Mouse (Mus musculus): ENCODE data around the gene Tssk3. TPM values are rescaled to one million over a fixed set of nuclear protein-coding genes. Genes with fewer than 3 reads are reported as not detected.

Gene Tssk3
- polyA plus RNA-seq, 1 experiment from 2014 or later: not detected

DNA sequence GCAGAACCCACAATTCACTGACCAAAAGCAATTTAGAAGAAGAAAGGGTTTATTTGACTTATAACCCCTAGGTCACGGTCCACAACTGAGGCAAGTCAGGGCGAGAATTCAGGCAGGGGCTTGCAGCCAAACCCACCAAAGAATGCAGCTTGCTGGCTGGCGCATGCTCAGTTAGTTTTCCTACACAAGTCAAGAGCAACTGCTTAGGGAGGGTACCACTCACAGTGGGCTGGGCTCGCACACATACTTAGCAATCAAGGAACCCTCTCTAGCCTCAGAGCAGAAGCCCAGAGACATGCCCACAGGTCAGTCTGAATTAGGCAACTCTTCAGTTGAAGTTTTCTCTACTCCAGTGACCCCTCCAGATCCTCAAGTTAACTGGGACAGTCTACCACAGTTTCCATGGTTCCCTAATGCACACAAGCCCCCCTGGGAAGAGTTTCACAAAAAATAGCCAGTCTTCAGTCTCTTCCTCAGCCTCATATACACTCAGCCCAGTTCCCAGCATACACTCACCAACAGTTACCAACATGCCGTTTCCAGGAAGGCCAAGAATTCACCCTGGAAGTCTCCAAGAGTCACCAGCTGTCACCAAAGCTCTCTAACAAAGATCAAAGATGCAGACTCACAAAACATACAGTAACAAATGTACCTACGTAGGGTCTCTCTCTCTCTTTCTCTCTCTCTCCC lies 20.0 kb upstream of the Tssk3 start:
- peaks cover 56% of the 10 kb centered on the region for H3K4me1 ChIP-seq
- WGBS: 46% methylated on average over 6 of the region's 6 CpGs
- no peak for DNase-seq (ENCODE audit: extremely low spot score, low spot score)
- H3K9me3 ChIP-seq: no peaks in the 10 kb centered on the region
- H3K36me3 ChIP-seq (replicated peaks): peaks cover 17% of the 10 kb centered on the region
- H3K4me3 ChIP-seq: peak overlapping the region; percentile 7; the same call in 1 of the 2 replicates
- H3K27me3 ChIP-seq (ENCODE audit: poor library complexity, severe bottlenecking): no peaks in the 10 kb centered on the region
- peak overlapping the region; percentile 79 for H3K27ac ChIP-seq

DNA sequence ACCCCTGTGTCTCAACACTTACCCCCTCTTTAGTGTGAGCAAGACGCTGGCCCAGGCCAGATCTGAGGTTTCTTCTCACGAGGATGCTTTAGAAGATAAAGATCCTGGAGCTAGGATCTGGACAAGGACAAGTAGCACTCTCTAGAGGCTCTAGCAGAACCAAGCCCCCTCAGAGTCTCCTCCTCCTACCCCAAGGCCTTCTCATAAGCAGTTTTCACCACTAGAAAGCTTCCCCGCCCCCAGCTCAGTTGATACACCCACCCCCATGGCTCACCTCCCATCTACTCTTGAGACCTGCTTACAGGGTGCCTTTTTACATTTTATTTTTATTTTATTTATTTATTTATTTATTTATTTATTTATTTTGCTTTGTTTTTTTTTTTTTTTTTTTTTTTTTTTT lies 18.8 kb upstream of the Tssk3 start:
- no peaks in the 10 kb centered on the region for H3K9me3 ChIP-seq
- WGBS: 58% methylated on average over 3 of the region's 3 CpGs
- peaks cover 5% of the 10 kb centered on the region for H3K36me3 ChIP-seq (replicated peaks)
- H3K27me3 ChIP-seq (ENCODE audit: poor library complexity, severe bottlenecking): no peaks in the 10 kb centered on the region
- 0 out of 2 replicates have a peak overlapping the region, but pooled peaks have one; percentile 25 for H3K27ac ChIP-seq
- H3K4me1 ChIP-seq: peaks cover 46% of the 10 kb centered on the region
- no peak for DNase-seq (ENCODE audit: extremely low spot score, low spot score)
- H3K4me3 ChIP-seq: no peak overlapping the region

DNA sequence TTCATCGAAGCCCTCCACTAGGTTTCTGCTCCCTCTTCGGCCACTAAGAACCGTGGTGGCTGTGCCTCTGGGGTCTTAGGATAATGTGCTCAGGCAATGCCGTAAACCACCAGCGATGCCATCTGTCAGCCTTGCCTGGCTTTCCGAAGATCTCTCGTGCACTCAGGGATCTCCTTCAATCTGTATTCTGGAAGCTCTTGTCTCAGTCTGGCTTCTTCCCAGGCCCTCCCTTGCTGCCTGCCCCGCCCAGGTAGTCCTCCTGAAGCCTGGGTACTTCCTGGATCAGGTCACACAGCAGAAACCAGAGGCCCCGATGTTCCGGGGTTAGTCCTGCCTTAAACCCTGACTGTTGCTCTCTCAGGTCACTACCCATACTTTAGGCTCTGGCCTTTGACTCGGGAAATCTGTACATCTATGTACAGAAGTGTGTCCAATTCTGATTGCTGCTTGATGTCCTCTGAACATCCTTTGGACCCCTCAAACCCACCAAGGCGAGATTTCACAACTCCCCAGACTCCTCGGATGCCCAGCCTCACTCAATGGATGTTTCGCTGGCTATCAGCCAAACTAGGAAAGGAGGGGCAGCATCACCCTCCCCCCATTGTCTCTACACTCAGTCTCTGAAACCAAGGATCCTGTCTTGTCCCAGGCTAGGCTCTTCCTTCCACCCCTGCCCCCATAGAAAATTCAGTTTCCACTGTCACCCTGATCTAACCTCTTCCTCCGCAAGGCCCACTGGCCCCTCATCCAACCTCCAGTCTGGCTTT lies 18.2 kb upstream of the Tssk3 start:
- no peaks in the 10 kb centered on the region for H3K27me3 ChIP-seq (ENCODE audit: poor library complexity, severe bottlenecking)
- peaks cover 49% of the 10 kb centered on the region for H3K4me1 ChIP-seq
- H3K9me3 ChIP-seq: no peaks in the 10 kb centered on the region
- H3K27ac ChIP-seq: 0 out of 2 replicates have a peak overlapping the region, but pooled peaks have one; percentile 25
- H3K4me3 ChIP-seq: no peak overlapping the region
- no peaks in the 10 kb centered on the region for H3K36me3 ChIP-seq (replicated peaks)
- 78% methylated on average over 15 of the region's 15 CpGs for WGBS
- no peak for DNase-seq (ENCODE audit: extremely low spot score, low spot score)

DNA sequence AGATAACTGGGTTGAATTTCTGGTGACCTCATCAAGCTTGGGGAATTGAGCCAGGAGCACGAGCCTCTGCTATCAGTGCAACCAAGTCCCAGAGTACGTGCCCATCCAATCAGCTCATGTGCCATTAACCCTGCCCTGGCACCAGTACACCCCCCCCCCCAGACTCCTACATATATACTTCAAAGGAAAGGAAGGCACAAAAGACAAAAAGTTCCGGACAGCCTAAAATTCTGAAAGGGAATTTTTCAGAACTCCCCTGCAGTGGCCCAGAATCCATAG lies 17.4 kb upstream of the Tssk3 start:
- 74% methylated on average over 3 of the region's 3 CpGs for WGBS
- peaks cover 50% of the 10 kb centered on the region for H3K4me1 ChIP-seq
- no peak for DNase-seq (ENCODE audit: extremely low spot score, low spot score)
- no peaks in the 10 kb centered on the region for H3K36me3 ChIP-seq (replicated peaks)
- H3K27me3 ChIP-seq (ENCODE audit: poor library complexity, severe bottlenecking): no peaks in the 10 kb centered on the region
- H3K9me3 ChIP-seq: no peaks in the 10 kb centered on the region
- no peak overlapping the region for H3K27ac ChIP-seq
- H3K4me3 ChIP-seq: no peak overlapping the region

DNA sequence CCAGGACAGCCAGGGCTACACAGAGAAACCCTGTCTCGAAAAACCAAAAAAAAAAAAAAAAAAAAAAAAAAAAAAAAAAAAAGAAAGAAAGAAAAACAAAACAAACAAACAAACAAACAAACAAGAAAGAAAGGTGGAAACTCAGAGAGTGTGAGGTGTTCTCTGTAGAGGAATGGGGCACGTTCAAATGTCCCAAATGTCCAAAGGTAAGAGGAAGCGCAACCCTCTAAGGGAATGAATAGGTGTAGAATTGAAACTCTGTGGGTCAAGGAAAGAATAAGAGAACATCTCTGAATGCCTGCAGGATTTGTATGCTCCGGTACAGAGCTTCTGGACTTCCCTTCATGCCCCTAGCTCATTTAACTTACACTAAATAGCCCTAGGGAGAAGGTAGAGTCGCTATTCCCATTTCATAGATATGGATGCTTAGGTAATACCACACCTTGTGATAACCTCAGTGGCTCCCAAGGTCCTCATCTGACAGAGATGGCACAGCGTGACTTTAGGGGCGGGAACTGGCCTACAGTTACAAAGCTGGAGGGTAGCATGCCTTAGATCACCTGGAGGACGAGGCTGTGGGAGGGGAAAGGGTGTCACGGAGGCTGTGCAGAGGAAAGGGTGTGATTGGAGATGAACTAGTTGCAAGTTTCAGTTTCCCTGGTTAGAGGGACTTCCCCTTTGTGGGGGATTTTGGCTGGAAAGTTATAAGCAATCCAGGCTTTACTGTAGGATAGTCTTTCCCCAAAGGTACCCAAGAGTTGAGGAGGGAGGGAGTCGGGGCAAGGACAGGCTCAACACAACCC lies 16.8 kb upstream of the Tssk3 start:
- H3K9me3 ChIP-seq: no peaks in the 10 kb centered on the region
- no peaks in the 10 kb centered on the region for H3K36me3 ChIP-seq (replicated peaks)
- no peak overlapping the region for H3K27ac ChIP-seq
- 71% methylated on average over 9 of the region's 10 CpGs for WGBS
- DNase-seq (ENCODE audit: extremely low spot score, low spot score): no peak
- H3K4me1 ChIP-seq: peaks cover 45% of the 10 kb centered on the region
- no peak overlapping the region for H3K4me3 ChIP-seq
- H3K27me3 ChIP-seq (ENCODE audit: poor library complexity, severe bottlenecking): no peaks in the 10 kb centered on the region

DNA sequence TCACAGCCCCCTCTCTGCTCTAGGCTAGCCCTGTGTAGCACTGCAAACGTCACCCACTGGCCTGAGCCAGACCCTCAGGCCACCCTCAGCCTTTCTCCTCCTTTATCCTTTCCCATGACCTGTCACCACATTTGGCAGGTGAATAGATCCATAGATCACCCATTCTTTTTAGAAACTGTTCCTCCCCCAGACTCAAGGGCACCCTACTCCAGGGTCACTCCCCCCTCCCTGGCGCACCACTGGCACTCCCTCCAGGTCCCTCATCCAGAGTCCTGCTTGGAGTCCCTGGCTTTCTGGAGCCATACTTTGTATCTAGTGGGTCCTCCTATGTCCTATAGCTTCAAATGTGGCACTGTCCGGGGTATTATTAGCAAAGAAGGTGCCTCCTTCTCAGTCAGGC lies 14.7 kb upstream of the Tssk3 start:
- H3K27ac ChIP-seq: no peak overlapping the region
- WGBS: 82% methylated on average over 3 of the region's 3 CpGs
- no peaks in the 10 kb centered on the region for H3K27me3 ChIP-seq (ENCODE audit: poor library complexity, severe bottlenecking)
- no peaks in the 10 kb centered on the region for H3K36me3 ChIP-seq (replicated peaks)
- H3K4me1 ChIP-seq: peaks cover 40% of the 10 kb centered on the region
- H3K9me3 ChIP-seq: no peaks in the 10 kb centered on the region
- no peak for DNase-seq (ENCODE audit: extremely low spot score, low spot score)
- no peak overlapping the region for H3K4me3 ChIP-seq

DNA sequence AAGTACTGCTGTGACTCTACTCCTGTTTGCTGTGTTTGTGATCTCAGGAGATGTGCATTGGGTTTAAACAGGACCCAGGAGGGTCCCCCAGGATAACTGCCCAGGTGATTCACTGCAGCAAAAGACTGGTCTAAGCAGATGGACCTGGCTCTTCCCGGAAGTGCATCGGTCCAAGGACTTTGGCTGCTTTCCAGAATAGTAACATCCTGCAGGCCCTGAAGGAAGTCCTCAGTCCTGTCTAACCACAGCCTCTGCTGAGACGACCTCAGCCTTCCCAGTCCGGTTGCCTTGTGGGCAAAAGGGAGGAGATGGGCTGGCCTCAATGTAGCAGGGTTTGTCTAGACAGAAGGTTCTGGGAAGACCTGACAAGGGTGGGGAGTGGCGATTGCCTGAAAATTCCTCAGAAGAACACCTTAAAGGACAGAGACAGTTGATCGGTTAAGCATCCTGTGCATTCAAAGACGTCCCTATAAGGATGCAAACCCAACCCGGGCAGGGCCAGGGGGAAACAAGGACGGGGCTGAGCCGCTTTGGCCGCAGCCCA lies 12.2 kb upstream of the Tssk3 start:
- H3K27ac ChIP-seq: no peak overlapping the region
- no peak for DNase-seq (ENCODE audit: extremely low spot score, low spot score)
- no peaks in the 10 kb centered on the region; the same call in 1 of the 2 replicates for H3K27me3 ChIP-seq (ENCODE audit: poor library complexity, severe bottlenecking)
- H3K36me3 ChIP-seq (replicated peaks): no peaks in the 10 kb centered on the region
- peaks cover 45% of the 10 kb centered on the region for H3K4me1 ChIP-seq
- WGBS: 81% methylated on average over 11 of the region's 11 CpGs
- no peak overlapping the region for H3K4me3 ChIP-seq
- H3K9me3 ChIP-seq: no peaks in the 10 kb centered on the region

DNA sequence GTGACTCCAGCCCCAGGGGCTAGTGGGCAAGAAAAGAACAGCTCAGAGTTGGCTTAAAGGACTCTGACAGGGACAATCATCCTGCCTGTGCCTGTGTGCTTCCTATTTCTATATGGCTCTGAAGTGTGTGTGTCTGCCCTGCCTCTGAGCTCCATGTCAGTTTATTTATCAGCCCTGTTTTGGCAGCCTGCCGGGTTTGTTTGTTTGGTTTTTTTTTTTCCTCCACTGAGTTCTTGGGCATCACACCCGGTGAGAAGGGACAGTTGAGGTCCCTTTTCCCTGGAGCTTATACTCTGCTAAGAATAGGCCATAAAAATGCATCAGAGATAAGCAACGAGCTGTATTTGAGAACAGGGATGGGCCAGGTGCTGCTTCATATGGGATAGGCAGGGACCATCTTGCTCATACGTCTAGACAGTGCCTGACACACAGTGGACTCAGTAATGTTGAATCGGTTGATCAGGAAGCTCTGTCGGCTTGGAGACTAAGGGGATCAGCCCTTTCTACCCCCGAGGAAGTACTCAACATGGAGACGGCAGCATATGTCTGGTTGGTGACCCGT lies 11.6 kb upstream of the Tssk3 start:
- Histone ChIP-seq H3K9me3 (no peaks in the 10 kb centered on the region), H3K36me3 (replicated peaks) (no peaks in the 10 kb centered on the region), H3K4me3 (no peak overlapping the region), H3K27ac (no peak overlapping the region), H3K27me3 (ENCODE audit: poor library complexity, severe bottlenecking) (no peaks in the 10 kb centered on the region; the same call in 1 of the 2 replicates), H3K4me1 (peaks cover 45% of the 10 kb centered on the region)
- no peak for DNase-seq (ENCODE audit: extremely low spot score, low spot score)
- 81% methylated on average over 9 of the region's 9 CpGs for WGBS

DNA sequence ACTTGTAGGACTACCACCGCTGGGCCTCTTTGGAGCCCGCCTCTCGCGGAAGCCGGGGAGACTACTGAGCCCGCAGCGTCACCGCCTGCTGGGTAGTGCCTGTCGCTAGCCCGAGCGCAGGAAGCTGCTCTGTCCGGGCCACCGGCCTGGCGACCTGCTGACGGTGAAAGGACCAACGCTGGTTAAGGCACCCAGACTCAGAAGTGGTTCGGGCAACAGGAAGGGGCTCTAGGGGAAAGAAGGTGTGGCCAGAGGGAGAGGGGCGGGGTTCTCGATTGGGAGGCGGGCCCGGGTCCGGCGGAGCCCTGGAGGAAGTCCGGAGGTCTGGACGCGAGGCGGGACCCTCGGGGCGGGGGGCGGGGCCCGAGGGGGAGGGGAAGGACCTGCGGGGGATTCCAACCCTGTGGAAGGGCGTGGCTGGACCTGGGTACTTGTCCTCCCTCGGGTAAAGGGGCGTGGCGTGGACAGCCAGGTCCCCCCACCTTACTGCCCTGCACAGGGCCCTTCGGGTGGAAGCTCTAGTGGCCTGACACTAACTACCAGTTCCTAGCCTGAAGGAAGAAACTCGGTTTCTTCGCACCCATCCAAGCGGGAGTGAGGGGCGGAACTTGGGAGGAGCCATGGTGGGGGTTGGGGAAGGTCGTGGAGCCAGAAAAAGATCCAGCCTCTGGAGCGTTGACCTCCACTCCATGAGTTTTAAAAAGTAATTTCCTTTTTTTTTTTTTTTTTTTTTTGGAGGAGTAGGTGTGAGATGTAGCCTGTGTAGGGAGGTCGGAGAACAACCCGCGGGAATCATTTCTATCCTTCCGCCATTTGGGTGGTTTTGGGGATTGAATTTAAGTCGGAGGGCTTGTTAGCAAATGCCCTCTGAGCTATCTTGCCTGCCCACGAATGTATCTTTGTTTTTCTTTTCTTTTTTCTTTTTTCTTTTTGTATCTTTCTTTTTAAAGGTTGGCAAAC lies 10.1 kb upstream of the Tssk3 start:
- WGBS: 1% methylated on average over 48 of the region's 49 CpGs
- no peaks in the 10 kb centered on the region; the same call in 1 of the 2 replicates for H3K27me3 ChIP-seq (ENCODE audit: poor library complexity, severe bottlenecking)
- DNase-seq (ENCODE audit: extremely low spot score, low spot score): peak; percentile 95
- peaks cover 56% of the 10 kb centered on the region for H3K4me1 ChIP-seq
- H3K27ac ChIP-seq: peak overlapping the region; percentile 86
- no peaks in the 10 kb centered on the region for H3K36me3 ChIP-seq (replicated peaks)
- H3K9me3 ChIP-seq: no peaks in the 10 kb centered on the region
- peak overlapping the region; percentile 59 for H3K4me3 ChIP-seq

DNA sequence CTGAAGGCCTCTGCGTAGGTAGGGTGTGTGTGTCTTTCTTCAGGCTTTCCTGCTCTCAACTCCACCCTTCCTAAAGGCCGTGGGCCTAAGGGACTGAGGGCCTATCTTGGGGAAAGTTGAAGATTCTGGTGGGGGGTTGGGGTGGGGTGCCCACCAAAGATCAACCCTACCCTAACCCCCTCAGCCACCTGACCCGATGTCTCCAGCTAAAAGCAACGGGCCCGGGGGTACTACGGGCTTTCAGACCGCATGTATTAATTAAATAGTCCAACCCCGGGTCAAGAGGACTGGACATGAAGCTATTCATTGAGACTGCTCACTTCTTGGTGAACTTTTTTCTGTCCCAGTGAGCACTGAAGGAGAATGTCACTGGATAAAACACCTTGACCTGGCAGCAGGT lies 9.2 kb upstream of the Tssk3 start:
- H3K27me3 ChIP-seq (ENCODE audit: poor library complexity, severe bottlenecking): no peaks in the 10 kb centered on the region; the same call in 1 of the 2 replicates
- H3K9me3 ChIP-seq: no peaks in the 10 kb centered on the region
- H3K4me1 ChIP-seq: peaks cover 60% of the 10 kb centered on the region
- peak overlapping the region; percentile 86 for H3K27ac ChIP-seq
- no peaks in the 10 kb centered on the region for H3K36me3 ChIP-seq (replicated peaks)
- peak overlapping the region; percentile 59 for H3K4me3 ChIP-seq
- no peak for DNase-seq (ENCODE audit: extremely low spot score, low spot score)
- WGBS: 74% methylated on average over 8 of the region's 8 CpGs

DNA sequence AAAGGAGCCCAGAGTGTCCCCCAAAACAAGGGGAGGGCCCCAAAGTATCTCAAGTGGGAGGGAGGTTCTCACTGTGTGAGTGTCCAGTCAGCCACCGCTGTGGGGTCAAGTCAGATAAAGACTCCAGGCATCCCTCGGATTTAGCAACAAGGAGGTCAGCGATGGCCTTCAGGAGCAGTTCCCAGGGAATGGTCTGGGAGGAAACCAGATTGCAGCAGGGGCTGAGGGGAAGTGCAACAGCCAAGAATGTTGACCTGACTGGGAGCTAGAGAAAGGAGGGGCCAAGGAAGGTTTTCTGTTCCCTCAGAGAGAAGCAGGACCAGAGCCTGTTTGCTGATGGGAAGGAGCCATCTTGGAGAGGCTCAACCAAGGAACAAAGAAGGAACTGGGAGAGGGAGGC lies 8.1 kb upstream of the Tssk3 start:
- WGBS: 75% methylated on average over 3 of the region's 3 CpGs
- Histone ChIP-seq H3K27ac (peak overlapping the region; percentile 69; the same call in 1 of the 2 replicates), H3K4me1 (peaks cover 56% of the 10 kb centered on the region), H3K4me3 (no peak overlapping the region), H3K9me3 (no peaks in the 10 kb centered on the region), H3K27me3 (ENCODE audit: poor library complexity, severe bottlenecking) (no peaks in the 10 kb centered on the region; the same call in 1 of the 2 replicates), H3K36me3 (replicated peaks) (no peaks in the 10 kb centered on the region)
- no peak for DNase-seq (ENCODE audit: extremely low spot score, low spot score)

Data from forebrain, embryonic 10.5 days (tissue).